Mouse (Mus musculus): Measurements from ENCODE around the gene Dph1.

- TF ChIP-seq CTCF (IDR thresholded peaks at IDR 0.05; ENCODE audit: low read depth) (no peak), EP300 (IDR thresholded peaks at IDR 0.05; ENCODE audit: low read depth) (no peak)
These were observed 22.5 kb upstream of the Dph1 start for GRCm38 (mm10) chr11:75213372-75214080.

Measured in heart, postnatal 0 days (tissue).